Mouse (Mus musculus): ENCODE measurements at regions not wholly inside any gene's neighbourhood (a gene's known extent, or its start where the extent isn't known, plus 50 kb on each side); places are given as distances from the start of the nearest gene placed in this dataset.

GRCm38 (mm10) chr19:16044169-16044568, 59.4 kb upstream of the Cep78 start:
- TF ChIP-seq ZNF384 (IDR thresholded peaks at IDR 0.05; ENCODE audit: low read depth, low read length) (no peak), MAFK (IDR thresholded peaks at IDR 0.05; ENCODE audit: insufficient read depth, low read depth, low read length) (no peak), HCFC1 (IDR thresholded peaks at IDR 0.05; ENCODE audit: borderline replicate concordance, insufficient read depth, low read length) (no peak), CHD2 (IDR thresholded peaks at IDR 0.05; ENCODE audit: low read depth, low read length) (no peak)
